In the genomic region with DNA sequence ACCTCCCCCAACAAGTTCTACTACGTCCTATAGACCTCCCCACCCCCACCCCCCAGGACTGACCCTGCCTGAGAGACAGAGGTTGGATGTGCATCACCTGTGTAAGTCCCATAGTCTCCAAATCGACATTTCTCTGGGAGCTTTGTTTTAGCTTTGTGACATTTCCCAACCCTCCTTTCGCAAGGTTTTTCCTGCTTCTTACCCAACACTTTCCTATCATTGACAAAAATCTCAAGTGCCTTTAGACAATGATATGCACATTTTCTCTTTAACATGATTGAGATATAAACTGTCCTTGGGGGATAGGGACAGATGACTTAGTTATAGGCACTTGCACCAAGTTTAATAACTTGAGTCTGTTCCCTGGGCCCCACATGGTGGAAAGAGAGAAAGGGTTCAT, we compare ENCODE assay signal across 38 mouse cellular contexts. TPM values are rescaled to one million over a fixed set of nuclear protein-coding genes. Genes with fewer than 3 reads are reported as not detected.
"Had no signal": no experiment of that assay in that cellular context is flagged by ENCODE, and none has a peak within 500 bp of the region (broad histone marks: within the 10 kb centered on the region; RNA-seq: fewer than 3 reads in every experiment).

No protein-coding gene starts in this region.

- H3K9me3 ChIP-seq: heart, embryonic 10.5 days; heart, embryonic 12.5 days; hindbrain, embryonic 10.5 days; hindbrain, embryonic 12.5 days; intestine, embryonic 15.5 days; limb, embryonic 10.5 days; limb, embryonic 12.5 days had no signal

- DNase-seq: gastrocnemius, adult 2 months; gastrocnemius, postnatal 10 days; gastrocnemius, postnatal 25 days; heart, adult 2 months; heart, postnatal 10 days; heart, postnatal 4 days; kidney, adult 18-20 months; kidney, adult 8-10 months; kidney, postnatal 10 days; kidney, postnatal 25 days; kidney, postnatal 4 days; liver had no signal

- H3K36me3 ChIP-seq: heart, embryonic 10.5 days; heart, embryonic 12.5 days; hindbrain, embryonic 10.5 days; hindbrain, embryonic 12.5 days; intestine, embryonic 15.5 days; limb, embryonic 10.5 days; limb, embryonic 12.5 days had no signal

- H3K27ac ChIP-seq: gastrocnemius, adult 2 months; heart, adult 2 months; heart, embryonic 10.5 days; hindbrain, embryonic 10.5 days; hindbrain, embryonic 12.5 days; hindbrain, embryonic 14.5 days; intestine, embryonic 15.5 days; layer of hippocampus, adult 2 months; left cerebral cortex, adult 2 months; limb, embryonic 10.5 days; limb, embryonic 12.5 days had no signal

- H3K4me1 ChIP-seq: heart, embryonic 10.5 days; heart, embryonic 12.5 days; hindbrain, embryonic 10.5 days; hindbrain, embryonic 12.5 days; intestine, embryonic 15.5 days had no signal

- ATAC-seq: hindbrain, embryonic 16.5 days; inflammation-experienced regulatory T-cells, adult 6 months; intestine, embryonic 15.5 days; intestine, postnatal 0 days had no signal

- H3K27me3 ChIP-seq: heart, embryonic 12.5 days; hindbrain, embryonic 12.5 days; intestine, embryonic 15.5 days; limb, embryonic 12.5 days had no signal

- H3K4me3 ChIP-seq: gastrocnemius, adult 2 months; heart, adult 2 months; heart, embryonic 10.5 days; heart, embryonic 12.5 days; hindbrain, embryonic 10.5 days; hindbrain, embryonic 12.5 days; intestine, embryonic 15.5 days; layer of hippocampus, adult 2 months; left cerebral cortex, adult 2 months; limb, embryonic 10.5 days; limb, embryonic 12.5 days had no signal

RNA-seq across cellular contexts. Expression of gene Ifnb1, which starts 21.3 kb away (rescaled TPM):
- total RNA-seq: gastrocnemius, adult 2 months; gastrocnemius, postnatal 10 days; gastrocnemius, postnatal 25 days; gastrocnemius, postnatal 4 days; heart, adult 2 months; heart, postnatal 10 days; heart, postnatal 25 days; heart, postnatal 4 days; layer of hippocampus, adult 2 months; layer of hippocampus, postnatal 10 days; layer of hippocampus, postnatal 25 days; left cerebral cortex, adult 2 months; left cerebral cortex, postnatal 14 days; left cerebral cortex, postnatal 36 days had no signal
- polyA plus RNA-seq: frontal cortex, adult 2 months; heart, adult 2 months; heart, embryonic 10.5 days; heart, embryonic 12.5 days; heart, embryonic 14.5 days; heart, embryonic 16.5 days; hindbrain, embryonic 10.5 days; hindbrain, embryonic 12.5 days; hindbrain, embryonic 14.5 days; hindbrain, embryonic 16.5 days; inflammation-experienced regulatory T-cells, adult 6 months; intestine, embryonic 15.5 days; intestine, postnatal 0 days; kidney, embryonic 14.5 days; kidney, embryonic 16.5 days; limb, embryonic 10.5 days; limb, embryonic 12.5 days; limb, embryonic 14.5 days; liver, embryonic 11.5 days had no signal

RNA-seq across cellular contexts. Expression of gene Ifna15, which starts 56.8 kb away (rescaled TPM):
- total RNA-seq: gastrocnemius, adult 2 months; gastrocnemius, postnatal 10 days; gastrocnemius, postnatal 25 days; gastrocnemius, postnatal 4 days; heart, adult 2 months; heart, postnatal 10 days; heart, postnatal 25 days; heart, postnatal 4 days; layer of hippocampus, adult 2 months; layer of hippocampus, postnatal 10 days; layer of hippocampus, postnatal 25 days; left cerebral cortex, adult 2 months; left cerebral cortex, postnatal 14 days; left cerebral cortex, postnatal 36 days had no signal
- polyA plus RNA-seq: frontal cortex, adult 2 months; heart, adult 2 months; heart, embryonic 10.5 days; heart, embryonic 12.5 days; heart, embryonic 14.5 days; heart, embryonic 16.5 days; hindbrain, embryonic 10.5 days; hindbrain, embryonic 12.5 days; hindbrain, embryonic 14.5 days; hindbrain, embryonic 16.5 days; inflammation-experienced regulatory T-cells, adult 6 months; intestine, embryonic 15.5 days; intestine, postnatal 0 days; kidney, embryonic 14.5 days; kidney, embryonic 16.5 days; limb, embryonic 10.5 days; limb, embryonic 12.5 days; limb, embryonic 14.5 days; liver, embryonic 11.5 days had no signal
